Mouse (Mus musculus): ENCODE data around the gene Gm5737.

Gm5737 gene

DNA sequence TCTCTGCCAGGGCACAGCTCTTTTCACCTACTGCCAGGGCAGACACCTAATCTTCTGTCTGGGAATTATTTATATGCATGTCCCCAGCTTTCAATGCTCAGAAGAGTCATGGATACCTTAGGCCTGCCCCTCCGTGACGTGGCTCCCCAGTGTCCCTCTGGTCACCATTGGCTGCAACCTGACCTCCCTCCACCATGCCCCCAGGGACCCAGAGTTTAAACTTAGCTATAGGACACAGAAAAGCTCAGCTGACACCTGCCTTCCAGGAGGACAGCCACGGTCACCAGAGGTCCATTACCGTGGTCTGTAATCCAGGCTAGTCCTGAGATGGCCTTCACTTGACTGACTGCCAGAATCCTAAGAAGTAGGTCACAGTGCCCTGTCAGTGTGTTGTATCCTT is 7.2 kb downstream of the Gm5737 start:
- Histone ChIP-seq H3K9me3 (ENCODE audit: low read length) (no peaks in the 10 kb centered on the region), H3K36me3 (ENCODE audit: insufficient read depth, low read length) (no peaks in the 10 kb centered on the region), H3K4me3 (replicated peaks; ENCODE audit: low read length) (no peak overlapping the region), H3K4me1 (replicated peaks; ENCODE audit: low read depth, low read length) (no peaks in the 10 kb centered on the region), H3K27me3 (ENCODE audit: insufficient read depth, low read length) (peaks cover 21% of the 10 kb centered on the region)
- TF ChIP-seq CTCF (conservative IDR thresholded peaks at IDR 0.05; ENCODE audit: low read length), result no peak
- TF ChIP-seq POU5F1 (IDR thresholded peaks at IDR 0.05; ENCODE audit: borderline replicate concordance, low read length), result no peak
- TF ChIP-seq NANOG (IDR thresholded peaks at IDR 0.05; ENCODE audit: borderline replicate concordance, low read length), result no peak

DNA sequence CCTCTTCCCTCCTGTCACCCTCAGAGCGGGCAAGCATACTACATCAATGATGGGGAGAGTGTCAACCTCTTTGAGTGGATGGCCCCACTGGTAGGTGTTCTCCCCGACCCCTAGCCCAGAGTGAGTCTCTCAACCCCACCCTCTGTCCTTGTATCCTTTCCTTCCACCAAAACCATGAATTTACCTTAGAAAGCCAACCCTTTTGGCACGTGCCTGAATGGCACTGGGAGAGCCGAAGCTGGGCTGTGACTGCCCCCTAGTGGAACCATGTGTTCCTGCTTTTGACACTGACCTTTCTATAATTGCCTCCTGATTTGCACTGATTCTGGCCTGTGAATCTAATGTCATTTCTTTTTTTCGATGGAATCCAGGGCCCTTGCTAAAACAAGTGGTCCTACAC is 11.1 kb downstream of the Gm5737 start:
- peaks cover 31% of the 10 kb centered on the region for H3K27me3 ChIP-seq (ENCODE audit: insufficient read depth, low read length)
- no peak for TF ChIP-seq POU5F1 (IDR thresholded peaks at IDR 0.05; ENCODE audit: borderline replicate concordance, low read length)
- TF ChIP-seq CTCF (conservative IDR thresholded peaks at IDR 0.05; ENCODE audit: low read length), result peak; percentile 82
- H3K9me3 ChIP-seq (ENCODE audit: low read length), result no peaks in the 10 kb centered on the region
- H3K36me3 ChIP-seq (ENCODE audit: insufficient read depth, low read length), result no peaks in the 10 kb centered on the region
- peaks cover 8% of the 10 kb centered on the region for H3K4me1 ChIP-seq (replicated peaks; ENCODE audit: low read depth, low read length)
- H3K4me3 ChIP-seq (replicated peaks; ENCODE audit: low read length), result no peak overlapping the region

DNA sequence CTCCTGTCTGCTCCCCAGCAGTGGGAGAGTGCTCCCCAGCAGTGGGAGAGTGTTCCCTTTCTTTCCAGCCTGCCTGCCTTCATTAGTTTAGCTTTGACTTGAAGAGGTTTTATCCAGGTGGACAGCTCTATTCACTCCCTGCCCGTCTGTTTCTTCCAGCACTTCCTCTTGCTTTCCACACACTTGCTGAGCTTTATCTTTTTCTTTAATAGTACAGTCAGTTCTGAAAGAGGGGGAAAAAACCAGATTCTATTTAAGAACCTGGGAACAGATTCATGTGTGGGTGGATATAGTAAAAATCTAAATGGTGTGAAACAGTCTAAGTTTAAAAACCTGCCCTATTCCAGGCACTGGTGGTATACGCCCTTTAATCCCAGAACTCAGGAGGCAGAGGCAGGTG is 12.9 kb downstream of the Gm5737 start:
- H3K9me3 ChIP-seq (ENCODE audit: low read length), result no peaks in the 10 kb centered on the region
- peaks cover 15% of the 10 kb centered on the region for H3K4me1 ChIP-seq (replicated peaks; ENCODE audit: low read depth, low read length)
- H3K27me3 ChIP-seq (ENCODE audit: insufficient read depth, low read length), result peaks cover 42% of the 10 kb centered on the region
- H3K36me3 ChIP-seq (ENCODE audit: insufficient read depth, low read length), result no peaks in the 10 kb centered on the region
- TF ChIP-seq NANOG (IDR thresholded peaks at IDR 0.05; ENCODE audit: borderline replicate concordance, low read length) (no peak), POU5F1 (IDR thresholded peaks at IDR 0.05; ENCODE audit: borderline replicate concordance, low read length) (no peak), CTCF (conservative IDR thresholded peaks at IDR 0.05; ENCODE audit: low read length) (no peak)
- H3K4me3 ChIP-seq (replicated peaks; ENCODE audit: low read length), result no peak overlapping the region

DNA sequence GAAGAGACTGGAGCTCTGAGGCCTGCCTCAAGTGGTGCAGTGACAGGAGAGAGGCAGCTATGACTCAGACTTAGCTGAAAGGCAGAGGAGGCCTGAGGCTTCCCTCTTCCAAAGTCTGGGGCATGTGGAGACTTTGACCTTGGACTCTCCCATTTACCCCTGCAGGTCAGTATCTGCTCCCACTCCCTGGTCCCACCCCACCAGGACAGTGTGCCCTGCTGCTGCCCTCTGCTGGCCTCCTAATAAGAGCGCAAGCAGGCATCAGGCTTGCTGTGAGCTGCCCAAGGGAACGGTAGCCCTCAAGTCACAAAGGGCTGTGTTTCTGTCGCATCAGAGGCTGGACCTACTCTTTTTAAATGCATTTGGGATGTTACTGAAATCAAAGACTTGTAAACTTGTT is 14.2 kb downstream of the Gm5737 start:
- Histone ChIP-seq H3K4me1 (replicated peaks; ENCODE audit: low read depth, low read length) (peaks cover 27% of the 10 kb centered on the region), H3K27me3 (ENCODE audit: insufficient read depth, low read length) (peaks cover 50% of the 10 kb centered on the region), H3K9me3 (ENCODE audit: low read length) (no peaks in the 10 kb centered on the region), H3K36me3 (ENCODE audit: insufficient read depth, low read length) (no peaks in the 10 kb centered on the region), H3K4me3 (replicated peaks; ENCODE audit: low read length) (no peak overlapping the region)
- TF ChIP-seq POU5F1 (IDR thresholded peaks at IDR 0.05; ENCODE audit: borderline replicate concordance, low read length) (no peak), CTCF (conservative IDR thresholded peaks at IDR 0.05; ENCODE audit: low read length) (peak; percentile 73)

DNA sequence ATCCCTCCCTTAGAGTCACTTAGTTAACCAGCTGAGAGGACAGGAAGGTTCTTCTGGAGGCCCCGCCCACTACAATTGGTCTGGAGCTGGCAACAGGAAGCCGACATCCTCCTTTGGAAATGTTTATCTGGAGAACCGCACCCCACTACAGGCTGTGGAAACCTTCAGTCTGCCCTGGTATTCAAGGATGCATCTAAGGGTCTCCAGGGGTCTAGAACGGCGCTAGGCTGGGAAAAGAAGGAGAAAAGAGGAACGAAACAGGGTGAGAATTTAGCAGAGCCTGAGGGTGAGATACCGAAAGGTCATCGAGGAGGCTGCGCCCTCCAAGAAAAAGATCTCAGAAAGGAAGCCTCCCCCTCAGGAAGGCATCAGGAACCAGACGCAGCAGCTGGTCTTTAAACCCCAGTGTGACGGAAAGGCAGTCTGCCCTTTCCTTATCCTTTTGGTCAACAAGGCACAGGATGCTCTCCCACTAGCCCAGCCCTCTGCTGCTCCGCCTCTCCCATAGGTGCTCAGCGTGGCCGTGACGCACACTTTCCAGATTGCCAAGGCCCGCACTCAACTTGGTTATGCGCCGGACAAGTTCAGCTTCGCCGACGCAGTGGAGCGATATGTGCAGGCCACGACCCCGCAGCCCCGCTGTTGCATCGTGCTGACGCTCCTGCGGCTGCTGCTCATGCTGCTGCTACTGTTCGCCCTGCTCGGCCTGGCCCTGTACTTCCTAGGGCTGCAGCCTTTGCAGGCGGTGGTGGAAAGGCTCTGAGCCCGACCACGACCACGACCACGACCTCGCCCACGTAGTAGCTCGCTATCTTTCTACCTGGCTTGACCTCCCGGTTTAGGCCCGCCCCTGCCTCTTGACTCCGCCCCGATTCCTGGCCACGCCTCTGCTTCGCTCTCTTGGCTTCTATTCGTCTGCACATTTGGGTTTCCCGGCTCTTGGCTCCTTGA is 18.5 kb downstream of the Gm5737 start:
- peak overlapping the region; percentile 82 for H3K4me3 ChIP-seq (replicated peaks; ENCODE audit: low read length)
- TF ChIP-seq POU5F1 (IDR thresholded peaks at IDR 0.05; ENCODE audit: borderline replicate concordance, low read length), result no peak
- TF ChIP-seq NANOG (IDR thresholded peaks at IDR 0.05; ENCODE audit: borderline replicate concordance, low read length), result no peak
- no peak for TF ChIP-seq CTCF (conservative IDR thresholded peaks at IDR 0.05; ENCODE audit: low read length)
- no peaks in the 10 kb centered on the region for H3K36me3 ChIP-seq (ENCODE audit: insufficient read depth, low read length)
- H3K9me3 ChIP-seq (ENCODE audit: low read length), result no peaks in the 10 kb centered on the region
- H3K4me1 ChIP-seq (replicated peaks; ENCODE audit: low read depth, low read length), result peaks cover 41% of the 10 kb centered on the region
- H3K27me3 ChIP-seq (ENCODE audit: insufficient read depth, low read length), result peaks cover 59% of the 10 kb centered on the region

DNA sequence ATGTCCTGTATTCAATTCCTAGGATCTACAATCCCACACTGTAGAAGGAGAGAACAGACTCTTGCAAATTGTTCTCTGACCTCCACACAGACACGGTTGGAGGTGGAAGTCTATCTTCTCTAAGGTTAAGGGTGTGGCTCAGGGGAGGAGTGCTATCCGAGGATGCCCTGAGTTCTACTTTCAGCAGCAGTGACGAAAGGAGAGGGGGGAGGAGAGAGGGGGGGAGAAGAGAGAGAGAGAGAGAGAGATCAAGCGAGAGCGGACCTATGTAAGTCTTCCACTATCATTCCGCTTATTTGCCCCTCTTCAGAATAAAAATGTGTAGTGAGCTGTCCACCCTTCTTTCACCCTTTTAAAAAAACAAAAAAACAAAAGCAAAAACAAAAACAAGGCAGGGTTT is 22.3 kb downstream of the Gm5737 start:
- Histone ChIP-seq H3K36me3 (ENCODE audit: insufficient read depth, low read length) (no peaks in the 10 kb centered on the region), H3K4me3 (replicated peaks; ENCODE audit: low read length) (no peak overlapping the region), H3K9me3 (ENCODE audit: low read length) (no peaks in the 10 kb centered on the region), H3K4me1 (replicated peaks; ENCODE audit: low read depth, low read length) (peaks cover 45% of the 10 kb centered on the region), H3K27me3 (ENCODE audit: insufficient read depth, low read length) (peaks cover 70% of the 10 kb centered on the region)
- TF ChIP-seq CTCF (conservative IDR thresholded peaks at IDR 0.05; ENCODE audit: low read length) (no peak), NANOG (IDR thresholded peaks at IDR 0.05; ENCODE audit: borderline replicate concordance, low read length) (no peak), POU5F1 (IDR thresholded peaks at IDR 0.05; ENCODE audit: borderline replicate concordance, low read length) (no peak)

DNA sequence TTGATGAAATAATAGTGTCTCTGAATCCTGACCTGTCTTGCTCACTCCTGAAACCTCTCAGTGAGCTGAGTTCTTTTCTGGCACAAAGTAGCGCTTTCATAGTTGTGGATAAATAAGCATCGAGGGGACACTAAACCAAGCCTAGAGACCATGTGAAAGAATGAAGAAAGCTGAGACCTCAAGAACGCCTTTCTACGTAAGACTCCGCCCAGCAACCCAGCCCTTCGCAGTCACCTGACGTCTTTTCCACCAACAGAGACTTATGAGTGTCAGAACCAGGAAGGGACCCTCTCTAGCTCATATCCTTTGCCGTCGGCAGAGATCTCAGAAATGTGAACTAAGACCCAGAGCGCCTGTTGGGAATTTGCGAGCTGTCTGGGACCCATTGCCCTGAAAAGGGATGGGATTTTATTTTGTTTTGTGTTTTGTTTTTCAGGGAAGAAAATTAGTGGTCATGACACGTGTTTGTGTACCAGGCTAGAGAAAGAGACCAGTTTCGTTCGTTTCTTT is 22.8 kb downstream of the Gm5737 start:
- peaks cover 40% of the 10 kb centered on the region for H3K4me1 ChIP-seq (replicated peaks; ENCODE audit: low read depth, low read length)
- peaks cover 70% of the 10 kb centered on the region for H3K27me3 ChIP-seq (ENCODE audit: insufficient read depth, low read length)
- no peaks in the 10 kb centered on the region for H3K9me3 ChIP-seq (ENCODE audit: low read length)
- TF ChIP-seq NANOG (IDR thresholded peaks at IDR 0.05; ENCODE audit: borderline replicate concordance, low read length), result no peak
- TF ChIP-seq POU5F1 (IDR thresholded peaks at IDR 0.05; ENCODE audit: borderline replicate concordance, low read length), result no peak
- TF ChIP-seq CTCF (conservative IDR thresholded peaks at IDR 0.05; ENCODE audit: low read length), result no peak
- H3K4me3 ChIP-seq (replicated peaks; ENCODE audit: low read length), result peak overlapping the region; percentile 79
- no peaks in the 10 kb centered on the region for H3K36me3 ChIP-seq (ENCODE audit: insufficient read depth, low read length)

DNA sequence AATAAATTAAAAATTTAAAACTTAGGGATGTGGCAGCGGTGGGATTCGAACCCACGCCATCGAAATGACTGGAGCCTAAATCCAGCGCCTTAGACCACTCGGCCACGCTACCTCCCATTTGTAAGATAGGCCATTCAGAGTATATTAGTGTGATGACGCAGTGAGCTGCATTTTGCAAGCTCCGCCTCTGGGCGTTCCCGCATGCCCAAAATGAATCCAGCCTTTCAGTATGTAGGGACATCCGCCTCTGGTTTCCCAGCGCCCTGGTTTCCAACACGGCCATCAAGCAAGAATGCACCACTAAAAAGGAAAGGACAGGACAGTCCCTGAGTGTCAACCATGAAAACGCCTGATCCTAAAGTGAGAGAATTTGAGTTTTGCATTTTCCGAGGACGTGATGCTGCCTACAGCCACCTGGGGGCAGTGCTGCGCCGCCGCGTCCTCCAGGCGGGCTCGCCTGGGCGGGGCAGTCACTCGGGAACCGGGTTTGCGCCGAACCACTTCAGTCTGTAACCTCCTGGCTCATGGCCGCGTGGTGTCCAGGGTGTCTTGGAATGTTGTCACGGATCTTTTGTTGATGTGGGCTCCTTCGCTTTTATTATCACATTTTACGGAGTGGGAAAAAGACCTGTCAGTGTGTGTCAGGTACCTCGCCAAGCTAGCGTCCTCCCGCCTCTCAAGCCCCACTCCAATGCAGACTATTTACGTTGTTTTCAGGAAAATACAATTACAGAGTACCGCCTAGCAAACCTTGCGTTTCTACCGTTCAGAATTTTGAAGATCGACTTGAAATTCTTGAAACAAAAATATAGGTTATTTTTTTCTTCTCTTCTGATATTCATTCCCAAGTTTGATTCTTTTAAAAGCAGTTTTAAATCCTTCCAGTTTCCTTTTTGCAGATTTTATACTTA is 23.5 kb downstream of the Gm5737 start:
- H3K9me3 ChIP-seq (ENCODE audit: low read length), result no peaks in the 10 kb centered on the region
- H3K4me3 ChIP-seq (replicated peaks; ENCODE audit: low read length), result peak overlapping the region; percentile 79
- no peak for TF ChIP-seq POU5F1 (IDR thresholded peaks at IDR 0.05; ENCODE audit: borderline replicate concordance, low read length)
- TF ChIP-seq CTCF (conservative IDR thresholded peaks at IDR 0.05; ENCODE audit: low read length), result peak; percentile 53
- no peaks in the 10 kb centered on the region for H3K36me3 ChIP-seq (ENCODE audit: insufficient read depth, low read length)
- peaks cover 71% of the 10 kb centered on the region for H3K27me3 ChIP-seq (ENCODE audit: insufficient read depth, low read length)
- peaks cover 32% of the 10 kb centered on the region for H3K4me1 ChIP-seq (replicated peaks; ENCODE audit: low read depth, low read length)
